Mouse (Mus musculus): ENCODE results near the gene Cyp2f2. TPM values are rescaled to one million over a fixed set of nuclear protein-coding genes. Genes with fewer than 3 reads are reported as not detected.

The Cyp2f2 gene
- polyA plus RNA-seq, 1 experiment from 2014 or later, result not detected

DNA sequence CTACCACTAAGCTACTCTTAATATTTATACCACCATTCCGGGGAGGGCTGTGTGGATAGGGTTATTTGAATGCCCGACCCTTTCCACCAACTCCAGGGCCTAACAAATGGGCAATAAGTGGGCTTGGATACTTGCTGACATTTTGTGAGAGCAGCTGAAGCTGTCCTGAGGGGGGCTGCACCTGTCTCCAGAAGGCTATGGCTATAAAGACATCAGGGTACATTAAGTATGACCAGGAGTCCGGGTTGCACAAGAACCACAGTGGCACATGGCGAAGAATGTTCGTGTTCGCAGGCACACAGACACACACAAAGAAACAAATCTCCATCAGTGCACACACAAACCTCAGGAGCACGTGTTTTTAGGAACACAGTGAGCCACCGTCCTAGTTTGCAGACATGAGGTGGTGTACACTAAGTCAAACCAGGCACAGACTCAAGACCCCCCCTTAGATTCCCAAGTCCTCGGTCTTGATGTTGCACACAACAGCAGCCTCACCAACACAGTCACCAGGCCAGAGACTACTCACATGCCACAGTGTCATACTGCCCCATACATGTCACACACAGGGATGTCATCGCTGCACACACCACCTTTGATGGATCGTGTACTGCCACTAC, 47.9 kb downstream of the Cyp2f2 start:
- H3K27ac ChIP-seq, result peak overlapping the region; percentile 99
- H3K9me3 ChIP-seq (replicated peaks), result no peaks in the 10 kb centered on the region
- peak overlapping the region; percentile 72 for H3K4me3 ChIP-seq (replicated peaks)
- H3K4me1 ChIP-seq, result peaks cover 43% of the 10 kb centered on the region
- peak overlapping the region; percentile 86 for H3K4me2 ChIP-seq
- H3K9ac ChIP-seq, result peak overlapping the region; percentile 79
- no peaks in the 10 kb centered on the region for H3K27me3 ChIP-seq
- H3K36me3 ChIP-seq, result peaks cover 37% of the 10 kb centered on the region
- WGBS, result 71% methylated on average over 11 of the region's 11 CpGs
- ATAC-seq (replicated peaks; ENCODE audit: low FRiP score), result no peak

DNA sequence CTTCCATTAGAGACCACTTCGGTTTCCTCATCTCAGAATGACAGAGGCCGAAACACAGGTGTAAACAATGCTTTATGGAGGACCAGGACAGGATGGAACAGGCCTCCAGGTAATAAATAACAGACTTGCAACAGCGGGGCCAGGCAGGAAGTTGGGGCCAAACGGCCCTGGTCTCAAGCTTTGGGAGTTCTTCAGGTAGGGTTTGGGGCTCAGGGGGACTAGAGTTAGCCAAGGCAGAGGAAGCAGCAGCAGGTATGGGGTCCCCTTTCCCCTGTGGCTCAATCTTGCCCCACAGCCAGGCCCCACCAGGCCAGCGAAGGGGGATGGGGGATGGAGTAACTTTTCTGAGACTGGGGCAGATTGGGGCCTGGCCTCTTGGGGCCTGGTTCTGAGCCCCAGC, 48.7 kb downstream of the Cyp2f2 start:
- Histone ChIP-seq H3K27me3 (no peaks in the 10 kb centered on the region), H3K9ac (no peak overlapping the region), H3K27ac (no peak overlapping the region), H3K4me3 (replicated peaks) (no peak overlapping the region), H3K4me1 (peaks cover 35% of the 10 kb centered on the region), H3K4me2 (no peak overlapping the region), H3K36me3 (peaks cover 38% of the 10 kb centered on the region), H3K9me3 (replicated peaks) (no peaks in the 10 kb centered on the region)
- ATAC-seq (replicated peaks; ENCODE audit: low FRiP score), result no peak
- 79% methylated on average over 5 of the region's 5 CpGs for WGBS

DNA sequence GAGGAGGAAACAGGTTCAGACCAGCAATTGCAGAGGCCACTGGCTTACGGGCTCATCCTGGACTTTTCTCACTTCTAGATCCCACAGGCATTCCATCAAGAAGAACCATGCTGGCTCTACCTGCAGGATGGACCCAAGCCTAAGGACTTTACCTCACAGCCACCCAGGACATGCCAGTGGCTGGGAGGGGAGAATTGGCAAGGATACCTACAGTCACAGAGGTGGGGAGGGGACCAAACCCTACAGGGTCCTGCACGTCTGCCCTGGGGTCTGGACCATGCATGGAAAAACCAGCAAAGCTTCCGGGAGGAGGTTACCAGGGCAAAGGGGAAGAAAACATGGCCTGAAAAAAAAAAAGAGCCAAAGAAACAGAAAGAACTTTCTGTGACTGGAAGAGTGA, 51.3 kb downstream of the Cyp2f2 start:
- no peak overlapping the region for H3K27ac ChIP-seq
- ATAC-seq (replicated peaks; ENCODE audit: low FRiP score), result no peak
- H3K36me3 ChIP-seq, result peaks cover 43% of the 10 kb centered on the region
- no peak overlapping the region for H3K4me3 ChIP-seq (replicated peaks)
- H3K27me3 ChIP-seq, result no peaks in the 10 kb centered on the region
- H3K4me1 ChIP-seq, result peaks cover 10% of the 10 kb centered on the region
- H3K4me2 ChIP-seq, result no peak overlapping the region
- no peak overlapping the region for H3K9ac ChIP-seq
- H3K9me3 ChIP-seq (replicated peaks), result no peaks in the 10 kb centered on the region
- 81% methylated on average over 3 of the region's 3 CpGs for WGBS

- WGBS, result 91% methylated on average over 15 of the region's 15 CpGs
- Histone ChIP-seq H3K27me3 (no peaks in the 10 kb centered on the region), H3K27ac (no peak overlapping the region), H3K36me3 (peaks cover 43% of the 10 kb centered on the region), H3K4me3 (replicated peaks) (no peak overlapping the region), H3K9ac (no peak overlapping the region), H3K4me1 (peaks cover 12% of the 10 kb centered on the region), H3K9me3 (replicated peaks) (no peaks in the 10 kb centered on the region), H3K4me2 (no peak overlapping the region)
- ATAC-seq (replicated peaks; ENCODE audit: low FRiP score), result no peak
Observed at GRCm38 (mm10) chr7:27174496-27174895, 54.8 kb downstream of the Cyp2f2 start.

GRCm38 (mm10) chr7:27174896-27175295, 55.2 kb downstream of the Cyp2f2 start:
- no peak overlapping the region for H3K4me3 ChIP-seq (replicated peaks)
- no peak overlapping the region for H3K9ac ChIP-seq
- H3K4me2 ChIP-seq, result no peak overlapping the region
- H3K27ac ChIP-seq, result no peak overlapping the region
- no peak for ATAC-seq (replicated peaks; ENCODE audit: low FRiP score)
- no peaks in the 10 kb centered on the region for H3K27me3 ChIP-seq
- 93% methylated on average over 7 of the region's 7 CpGs for WGBS
- peaks cover 43% of the 10 kb centered on the region for H3K36me3 ChIP-seq
- H3K9me3 ChIP-seq (replicated peaks), result no peaks in the 10 kb centered on the region
- peaks cover 16% of the 10 kb centered on the region for H3K4me1 ChIP-seq

DNA sequence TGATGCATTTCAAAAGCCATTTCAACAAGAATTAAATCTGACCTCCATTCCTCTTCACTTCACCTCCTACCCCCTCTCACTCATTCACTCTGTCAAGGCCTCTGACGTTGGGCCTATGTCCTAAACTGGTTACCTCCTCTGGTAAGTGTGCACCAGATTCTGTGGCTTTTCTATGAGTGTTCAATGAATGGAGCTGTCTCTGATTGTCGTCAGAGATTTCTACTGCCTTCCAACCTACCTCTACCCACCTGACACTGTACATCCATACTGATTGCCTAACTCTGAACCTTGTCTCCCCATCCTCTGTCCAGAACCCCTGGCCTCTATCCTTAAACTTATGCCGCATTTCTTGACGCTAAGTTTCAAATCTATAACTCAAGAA, 58.2 kb downstream of the Cyp2f2 start:
- WGBS, result 19% methylated on average over 4 of the region's 4 CpGs

DNA sequence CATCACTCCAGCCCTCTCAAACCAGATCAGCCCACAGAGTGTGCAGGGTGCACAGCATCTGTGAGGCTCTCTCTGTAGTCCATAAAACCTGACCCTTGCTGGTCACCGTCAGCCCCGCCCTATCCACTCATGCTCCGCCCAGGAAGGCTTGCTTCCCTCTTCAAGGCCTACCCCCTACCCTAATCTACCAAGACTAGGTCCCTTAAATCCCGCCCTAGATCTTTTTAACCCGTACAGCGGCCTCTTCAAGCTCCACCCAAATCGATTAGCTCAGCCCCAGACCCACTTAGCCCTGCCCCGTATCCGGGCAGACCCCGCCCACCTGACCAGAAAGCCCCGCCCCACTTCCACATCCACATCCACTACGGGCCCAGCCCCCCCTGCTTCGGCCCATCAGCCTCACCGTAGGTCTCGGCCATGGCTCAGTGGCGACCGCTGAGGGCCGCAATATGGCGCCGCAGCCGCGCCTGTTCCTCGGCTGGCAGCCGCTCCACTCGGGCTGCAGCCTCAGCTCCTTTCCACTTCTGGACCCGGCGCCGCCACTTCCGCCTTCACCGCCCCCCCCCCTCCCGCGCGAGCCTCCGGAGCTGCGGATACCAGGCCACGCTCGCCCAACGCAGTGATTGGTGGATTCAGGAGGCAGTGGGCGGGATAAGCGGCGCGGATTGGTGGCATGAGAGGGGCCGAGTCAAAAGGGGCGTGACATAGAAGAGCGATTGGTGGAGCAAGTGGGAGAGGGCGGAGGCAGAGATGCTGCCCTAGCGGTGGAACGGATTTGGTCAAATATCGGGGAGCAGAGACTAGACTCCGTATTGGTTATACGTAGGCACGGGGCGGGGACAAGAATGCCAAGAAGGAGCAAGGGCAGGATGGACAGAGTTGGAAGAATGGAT, 58.9 kb downstream of the Cyp2f2 start, which contains the start of gene Rab4b:
Gene Rab4b, minus strand, starts transcription at position 573 of the 893 bp plus-strand sequence.
- peak; percentile 98 for ATAC-seq (replicated peaks; ENCODE audit: low FRiP score)
- Histone ChIP-seq H3K4me1 (peaks cover 28% of the 10 kb centered on the region), H3K27ac (peak within 1 kb of the TSS; percentile 97), H3K27me3 (no peaks in the 10 kb centered on the region), H3K4me2 (peak within 1 kb of the TSS; percentile 56), H3K36me3 (peaks cover 24% of the 10 kb centered on the region), H3K4me3 (replicated peaks) (peak within 1 kb of the TSS; percentile 70), H3K9ac (peak within 1 kb of the TSS; percentile 61), H3K9me3 (replicated peaks) (no peaks in the 10 kb centered on the region)
- under 1% methylated on average over 53 of the region's 53 CpGs for WGBS

More for the DNA sequence above, 58.2 kb downstream of the Cyp2f2 start:
- Histone ChIP-seq H3K27me3 (no peaks in the 10 kb centered on the region), H3K27ac (peak overlapping the region; percentile 97), H3K4me2 (peak overlapping the region; percentile 56), H3K4me1 (peaks cover 28% of the 10 kb centered on the region), H3K36me3 (peaks cover 24% of the 10 kb centered on the region), H3K4me3 (replicated peaks) (peak overlapping the region; percentile 70), H3K9me3 (replicated peaks) (no peaks in the 10 kb centered on the region), H3K9ac (peak overlapping the region; percentile 61)
- ATAC-seq (replicated peaks; ENCODE audit: low FRiP score), result peak; percentile 0; the same call in 1 of the 2 replicates

DNA sequence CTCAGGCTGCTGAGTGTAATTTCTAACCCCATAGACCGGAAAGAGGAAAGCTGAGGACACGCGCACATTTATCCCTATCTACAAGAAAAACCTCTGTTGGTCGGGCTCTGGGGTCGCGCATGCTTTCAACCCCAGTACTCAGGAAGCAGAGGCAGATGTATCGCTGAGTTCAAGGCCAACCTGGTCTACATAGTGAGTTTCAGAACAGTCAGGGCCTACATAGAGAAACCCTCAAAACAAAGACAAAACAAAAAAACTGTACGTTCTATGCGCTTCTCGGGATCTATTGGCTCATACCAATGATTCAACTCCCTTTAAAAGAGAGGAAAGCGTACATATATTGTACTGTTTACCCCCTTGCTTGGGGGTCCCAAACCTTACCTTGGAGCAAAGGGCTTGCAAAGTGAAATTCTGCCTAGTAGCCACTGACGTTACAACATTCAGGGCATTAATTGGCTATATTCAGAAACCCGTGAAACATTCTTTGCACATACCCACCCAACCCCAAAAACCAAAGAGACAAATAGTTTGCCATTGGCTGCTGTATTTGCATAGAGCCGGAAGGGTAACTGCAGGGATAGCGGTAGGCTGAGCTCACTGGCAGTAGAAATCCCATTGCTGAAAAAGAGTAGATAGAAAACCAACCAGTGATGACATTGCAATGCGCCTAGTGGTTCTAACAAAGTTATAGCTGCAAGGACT, 59.7 kb downstream of the Cyp2f2 start:
- H3K4me1 ChIP-seq, result peaks cover 28% of the 10 kb centered on the region
- peak overlapping the region; percentile 97 for H3K27ac ChIP-seq
- peak overlapping the region; percentile 70 for H3K4me3 ChIP-seq (replicated peaks)
- peaks cover 22% of the 10 kb centered on the region for H3K36me3 ChIP-seq
- WGBS, result 47% methylated on average over 16 of the region's 16 CpGs
- peak overlapping the region; percentile 23 for H3K9ac ChIP-seq
- ATAC-seq (replicated peaks; ENCODE audit: low FRiP score), result no peak
- H3K9me3 ChIP-seq (replicated peaks), result no peaks in the 10 kb centered on the region
- no peaks in the 10 kb centered on the region for H3K27me3 ChIP-seq
- peak overlapping the region; percentile 56 for H3K4me2 ChIP-seq

DNA sequence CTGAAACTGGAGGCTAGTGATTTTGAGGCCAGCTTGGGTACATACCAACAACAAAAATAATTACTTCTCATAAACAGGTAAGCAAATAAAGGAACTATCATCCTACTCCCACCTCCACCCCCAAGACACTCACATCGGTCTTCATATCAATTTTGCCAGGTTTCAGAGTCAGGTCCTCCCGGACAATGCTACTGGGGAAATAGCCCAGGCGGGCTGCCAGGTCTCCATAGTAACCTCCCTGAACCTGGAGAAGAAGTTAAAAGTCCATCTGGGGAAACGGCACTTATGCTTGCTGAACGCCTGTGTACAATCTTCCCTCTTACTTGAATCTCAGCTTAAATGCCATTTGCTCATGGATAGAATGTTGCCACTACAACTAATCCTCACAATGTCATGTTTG, 60.3 kb downstream of the Cyp2f2 start:
- peak overlapping the region; percentile 56 for H3K4me2 ChIP-seq
- H3K27me3 ChIP-seq, result no peaks in the 10 kb centered on the region
- H3K4me3 ChIP-seq (replicated peaks), result 0 out of 2 replicates have a peak overlapping the region, but pooled peaks have one; percentile 10
- WGBS, result 61% methylated on average over 5 of the region's 5 CpGs
- peaks cover 28% of the 10 kb centered on the region for H3K4me1 ChIP-seq
- no peak for ATAC-seq (replicated peaks; ENCODE audit: low FRiP score)
- H3K27ac ChIP-seq, result peak overlapping the region; percentile 97
- peaks cover 22% of the 10 kb centered on the region for H3K36me3 ChIP-seq
- no peak overlapping the region for H3K9ac ChIP-seq
- H3K9me3 ChIP-seq (replicated peaks), result no peaks in the 10 kb centered on the region

DNA sequence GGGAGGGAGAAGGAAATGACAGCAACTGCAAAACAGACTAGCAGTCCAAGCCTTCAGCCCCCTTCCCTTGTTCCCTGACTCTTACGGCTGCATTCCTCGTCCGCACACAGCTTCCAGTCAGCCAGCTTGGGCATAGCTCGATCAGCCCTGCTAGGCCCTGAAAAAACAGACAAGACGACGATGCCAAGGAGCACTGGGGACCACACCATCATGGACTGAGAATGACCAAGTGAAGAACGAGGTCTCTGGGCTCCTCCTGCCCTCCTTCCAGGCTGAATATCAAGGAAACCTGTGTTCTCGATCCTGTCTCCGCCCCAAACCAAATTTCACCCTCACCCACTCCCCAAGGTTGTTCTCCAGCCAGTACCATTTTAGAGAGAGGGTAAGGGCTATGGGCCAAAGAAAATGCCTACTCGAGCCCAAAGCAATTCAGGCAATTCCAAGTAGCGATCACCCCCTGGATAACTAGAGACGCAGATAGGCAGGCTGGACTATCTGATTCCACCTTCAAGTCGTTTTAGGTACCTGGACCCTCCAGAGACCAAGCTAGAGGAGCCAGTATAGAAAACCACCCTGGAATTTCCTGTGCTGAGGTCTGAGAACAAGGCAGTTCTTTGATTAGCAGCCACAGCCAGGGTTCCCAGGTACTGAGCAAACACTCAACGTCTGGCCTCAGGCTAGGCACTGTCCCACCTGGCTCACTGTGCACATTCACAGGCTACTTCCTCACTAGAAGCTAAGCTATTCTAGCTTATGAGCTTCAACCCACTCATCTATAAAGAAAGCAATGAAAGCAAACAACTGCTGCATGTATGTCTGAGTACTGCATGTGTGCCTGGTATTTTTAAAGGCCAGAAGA, 61.4 kb downstream of the Cyp2f2 start, which contains the start of the genes Gm21983 and Mia:
Gene Gm21983, minus strand, starts transcription at position 250 of the 859 bp plus-strand sequence.
Gene Mia, minus strand, starts transcription at position 321 of the 859 bp plus-strand sequence.
- Histone ChIP-seq H3K4me3 (replicated peaks) (peak within 1 kb of the TSS; percentile 16; the same call in 1 of the 2 replicates), H3K4me1 (peaks cover 28% of the 10 kb centered on the region), H3K27ac (peak within 1 kb of the TSS; percentile 97), H3K27me3 (no peaks in the 10 kb centered on the region), H3K4me2 (peak within 1 kb of the TSS; percentile 56; the same call in 1 of the 2 replicates), H3K9me3 (replicated peaks) (no peaks in the 10 kb centered on the region), H3K36me3 (peaks cover 29% of the 10 kb centered on the region), H3K9ac (no peak within 1 kb of the TSS; the same call in 1 of the 2 replicates)
- 57% methylated on average over 14 of the region's 14 CpGs for WGBS
- ATAC-seq (replicated peaks; ENCODE audit: low FRiP score), result no peak

DNA sequence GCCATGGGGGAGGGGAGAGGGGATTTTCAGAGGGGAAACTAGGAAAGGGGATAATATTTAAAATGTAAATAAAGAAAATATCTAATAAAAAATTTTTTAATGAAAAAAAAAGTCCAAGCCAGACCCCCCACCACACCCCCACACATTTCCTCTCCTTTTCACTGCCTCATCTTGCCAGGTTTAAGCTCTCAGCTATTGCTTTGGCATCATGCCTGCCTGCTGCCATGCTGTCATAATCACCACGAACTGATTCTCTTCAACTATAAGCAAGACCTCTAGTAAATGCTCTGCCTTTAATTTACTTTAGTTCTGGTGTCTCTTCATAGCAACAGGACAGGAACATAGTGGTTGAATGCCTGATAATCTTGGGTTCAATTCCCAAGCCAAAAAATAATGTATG, 62.8 kb downstream of the Cyp2f2 start:
- H3K4me3 ChIP-seq (replicated peaks), result no peak overlapping the region
- no peak overlapping the region for H3K27ac ChIP-seq
- H3K9me3 ChIP-seq (replicated peaks), result no peaks in the 10 kb centered on the region
- peaks cover 26% of the 10 kb centered on the region for H3K4me1 ChIP-seq
- H3K4me2 ChIP-seq, result no peak overlapping the region
- no peak overlapping the region for H3K9ac ChIP-seq
- ATAC-seq (replicated peaks; ENCODE audit: low FRiP score), result no peak
- 80% methylated on average over 1 of the region's 1 CpGs for WGBS
- no peaks in the 10 kb centered on the region for H3K27me3 ChIP-seq
- peaks cover 43% of the 10 kb centered on the region for H3K36me3 ChIP-seq
